Comparison of ENCODE assay signal across 8 mouse cellular contexts in the genomic region with DNA sequence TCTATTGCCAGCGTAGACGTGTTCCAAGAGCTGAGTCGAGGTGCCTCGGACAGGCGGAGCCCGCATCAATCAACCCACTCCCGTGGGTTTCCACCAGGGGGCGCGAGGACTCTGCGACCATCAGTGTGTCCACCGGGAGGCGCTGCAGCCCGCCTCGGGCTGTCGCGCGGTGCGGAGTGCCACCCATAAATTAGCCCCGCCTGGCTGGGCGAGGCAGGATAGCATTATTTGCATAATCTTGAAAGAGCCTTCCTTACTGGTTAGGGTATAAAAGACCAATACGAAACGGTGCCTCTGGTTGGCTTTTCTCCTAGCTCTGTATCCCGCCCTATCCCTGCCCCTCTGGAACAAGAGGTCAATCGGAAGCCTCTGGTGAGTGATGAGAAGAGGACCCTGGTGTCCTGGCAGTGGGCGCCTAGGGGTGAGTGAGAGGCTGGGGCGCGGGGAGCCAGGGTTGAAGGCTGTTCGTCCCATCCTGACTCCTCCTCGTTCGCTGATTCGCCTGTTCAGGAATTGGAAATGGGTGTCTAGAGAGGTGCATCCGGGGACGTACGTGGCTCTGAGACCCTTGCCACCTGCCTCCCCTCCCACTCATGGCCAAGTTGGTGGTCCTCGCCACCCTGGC. TPM values are rescaled to one million over a fixed set of nuclear protein-coding genes. Genes with fewer than 3 reads are reported as not detected.
A peak's percentile ranks its signal among the peaks of the same experiment; 100 is the strongest.
DNase-seq lines count a peak whose midpoint lies in the region; ATAC-seq lines count a peak whose summit lies in the region.

No protein-coding gene starts in this region.

- peak overlapping the region; percentile 68 for H3K9ac ChIP-seq in hindbrain, embryonic 13.5 days

- H3K27ac ChIP-seq in hindbrain, embryonic 13.5 days, result no peak overlapping the region

- 1% methylated on average over 35 of the region's 35 CpGs for WGBS in hindbrain, embryonic 13.5 days

- peaks cover 63% of the 10 kb centered on the region for H3K27me3 ChIP-seq in hindbrain, embryonic 13.5 days

- H3K36me3 ChIP-seq in hindbrain, embryonic 13.5 days, result no peaks in the 10 kb centered on the region

- peak overlapping the region; percentile 73 for H3K4me2 ChIP-seq in hindbrain, embryonic 13.5 days

- ATAC-seq in hindbrain, embryonic 13.5 days (ENCODE audit: low FRiP score), result peak; percentile 81

- DNase-seq in NIH3T3 (ENCODE audit: low read depth), result peak; percentile 99
- DNase-seq in cerebellum, postnatal 10 days, result peak; percentile 98 to 99
- DNase-seq in frontal cortex, postnatal 10 days (ENCODE audit: low spot score in 2 of 2), result peak; percentile 91 to 95
- peak; percentile 97 to 98 for DNase-seq in layer of hippocampus, postnatal 36 days
- peak; percentile 98 for DNase-seq in lung, postnatal 36 days
- peak; percentile 96 for DNase-seq in retina, postnatal 1 day
- DNase-seq in urinary bladder, adult 18-20 months (ENCODE audit: low spot score in 2 of 2), result peak; percentile 98 to 99

- H3K4me1 ChIP-seq in hindbrain, embryonic 13.5 days (replicated peaks), result peaks cover 30% of the 10 kb centered on the region

- no peaks in the 10 kb centered on the region; the same call in 1 of the 2 replicates for H3K9me3 ChIP-seq in hindbrain, embryonic 13.5 days

- H3K4me3 ChIP-seq in hindbrain, embryonic 13.5 days, result peak overlapping the region; percentile 47

RNA-seq across cellular contexts. Expression of gene Acbd4, which starts 1.4 kb away (rescaled TPM):
- polyA plus RNA-seq in hindbrain, embryonic 13.5 days (2015; fragmentation: Nextera tagmentation; extraction: Ambion mirVana), result 7.3 and 9.0 TPM in 2 replicates
- 10 to 100 TPM; 76.4 to 86.1 TPM for total RNA-seq in layer of hippocampus, postnatal 36 days (2021)

RNA-seq across cellular contexts. Expression of gene Plcd3, which starts 1.4 kb away (rescaled TPM):
- 1.5 and 1.9 TPM in 2 replicates for polyA plus RNA-seq in hindbrain, embryonic 13.5 days (2015; fragmentation: Nextera tagmentation; extraction: Ambion mirVana)
- 1 to 10 TPM; 9.5 TPM for total RNA-seq in layer of hippocampus, postnatal 36 days (2021)

RNA-seq across cellular contexts. Expression of gene Hexim1, which starts 13.2 kb away (rescaled TPM):
- polyA plus RNA-seq in hindbrain, embryonic 13.5 days (2015; fragmentation: Nextera tagmentation; extraction: Ambion mirVana), result 3.6 and 4.3 TPM in 2 replicates
- total RNA-seq in layer of hippocampus, postnatal 36 days (2021), result 10 to 100 TPM; 52.7 to 56.1 TPM

RNA-seq across cellular contexts. Expression of gene Hexim2, which starts 29.4 kb away (rescaled TPM):
- 21.3 and 22.3 TPM in 2 replicates for polyA plus RNA-seq in hindbrain, embryonic 13.5 days (2015; fragmentation: Nextera tagmentation; extraction: Ambion mirVana)
- 10 to 100 TPM; 14.8 to 14.9 TPM for total RNA-seq in layer of hippocampus, postnatal 36 days (2021)
